Mouse (Mus musculus) kidney, embryonic 16.5 days (tissue): ENCODE results near the gene Ppp1r35. TPM values are rescaled to one million over a fixed set of nuclear protein-coding genes. Genes with fewer than 3 reads are reported as not detected.

ENCODE experiments used
- ATAC-seq: fragments of 200-750 bp; cut with Nextera tagmentation; 2 replicates; pipeline ENCODE4 v1.8.0; 2017; ENCODE audit warnings: moderate TSS enrichment; ENCODE audit not compliant: low FRiP score, low TSS enrichment
- H3K27ac ChIP-seq: fragments of 300-500 bp; sonication (generic); 2 replicates; pipeline ENCODE4 v1.5.1; 2014; ENCODE audit warnings: low read length
- H3K27me3 ChIP-seq: fragments of 300-500 bp; sonication (generic); 2 replicates; pipeline ENCODE4 v1.6.1; 2014; ENCODE audit warnings: low read length, control low read depth, mixed read lengths; ENCODE audit not compliant: insufficient read depth
- H3K36me3 ChIP-seq: fragments of 300-500 bp; sonication (generic); 2 replicates; pipeline ENCODE4 v1.6.1; 2014; ENCODE audit warnings: low read length, control low read depth, mixed read lengths; ENCODE audit not compliant: insufficient read depth
- H3K4me1 ChIP-seq: fragments of 300-500 bp; sonication (generic); 2 replicates; pipeline ENCODE4 v1.6.1; 2014; ENCODE audit warnings: low read length, control low read depth, mixed read lengths; ENCODE audit not compliant: insufficient read depth
- H3K4me2 ChIP-seq: fragments of 300-500 bp; sonication (generic); replicated peaks from 2 replicates; pipeline ENCODE4 v1.6.1; 2014; ENCODE audit warnings: low read depth, low read length
- H3K4me3 ChIP-seq: fragments of 300-500 bp; sonication (generic); 2 replicates; pipeline ENCODE4 v1.5.1; 2014; ENCODE audit warnings: mild to moderate bottlenecking, low read length
- H3K9ac ChIP-seq: fragments of 300-500 bp; sonication (generic); replicated peaks from 2 replicates; pipeline ENCODE4 v1.6.1; 2014; ENCODE audit warnings: low read length
- H3K9me3 ChIP-seq: fragments of 300-500 bp; sonication (generic); 2 replicates; pipeline ENCODE4 v1.6.1; 2016; ENCODE audit warnings: low read length, control low read depth
- WGBS: fragments of 180-500 bp; shearing (Covaris S2); extraction: QIAGEN DNeasy Blood & Tissue Kit; methylation state at CpG from one replicate; pipeline ENCODE4 v1.1.7; 2014; 5-methylcytosine and 5-hydroxymethylcytosine counted together
- polyA plus RNA-seq: library from polyadenylated mRNA; unstranded; fragments of >200 nt; fragmentation: Nextera tagmentation; extraction: Ambion mirVana; gene quantifications from 2 replicates; pipeline ENCODE4 v1.2.1, GENCODE M21; 2015

Ppp1r35 gene
- polyA plus RNA-seq, 1 experiment from 2014 or later, result 26.0 TPM

GRCm38 (mm10) chr5:137781661-137782060, 3.0 kb downstream of the Ppp1r35 start:
- H3K9me3 ChIP-seq, result no peaks in the 10 kb centered on the region
- peaks cover 36% of the 10 kb centered on the region for H3K4me1 ChIP-seq
- H3K9ac ChIP-seq, result no peak overlapping the region
- ATAC-seq, result no peak
- no peaks in the 10 kb centered on the region for H3K27me3 ChIP-seq
- peaks cover 44% of the 10 kb centered on the region for H3K36me3 ChIP-seq
- H3K27ac ChIP-seq, result no peak overlapping the region
- whole genome bisulfite sequencing, result 91% methylated on average over 7 of the region's 7 CpGs
- no peak overlapping the region for H3K4me2 ChIP-seq
- no peak overlapping the region for H3K4me3 ChIP-seq

DNA sequence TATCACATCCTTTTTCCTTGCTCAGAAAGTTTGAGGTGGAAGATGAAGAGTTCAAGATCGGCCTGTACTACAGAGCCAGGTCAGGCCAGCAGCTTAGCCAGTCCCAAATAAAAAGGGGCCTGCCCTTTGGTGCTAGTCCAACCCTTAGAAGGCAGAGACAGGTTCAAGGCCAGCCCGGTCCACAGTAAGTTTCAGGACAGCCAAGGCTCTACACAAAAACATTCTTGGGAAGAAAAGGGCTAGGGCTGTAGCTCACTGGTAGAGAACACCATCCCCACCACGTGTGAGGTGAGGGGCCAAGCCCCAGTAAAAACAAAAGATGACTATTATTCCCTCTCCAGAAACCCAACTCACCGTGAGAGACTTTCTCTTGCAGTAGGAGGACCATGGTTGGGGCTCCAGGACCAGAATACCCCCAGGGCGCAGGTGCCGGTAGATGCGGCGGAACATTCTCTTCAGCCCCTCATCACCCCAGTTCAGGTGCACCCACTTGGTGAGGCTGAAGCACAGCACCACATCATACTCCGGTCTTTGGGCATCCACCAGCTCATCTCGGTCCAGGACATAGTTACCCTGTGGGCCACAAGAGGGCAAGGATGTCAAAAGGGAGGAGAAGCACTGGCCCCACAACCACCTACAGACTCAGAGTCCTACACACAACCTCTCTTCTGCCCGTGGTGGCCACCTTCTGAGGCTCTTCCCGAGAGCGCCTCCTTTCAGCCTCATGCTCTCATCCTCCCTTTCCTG, 4.3 kb downstream of the Ppp1r35 start:
- Histone ChIP-seq H3K4me1 (peaks cover 37% of the 10 kb centered on the region), H3K27me3 (no peaks in the 10 kb centered on the region), H3K36me3 (peaks cover 44% of the 10 kb centered on the region), H3K9ac (peak overlapping the region; percentile 98), H3K4me2 (peak overlapping the region; percentile 66), H3K4me3 (peak overlapping the region; percentile 90), H3K9me3 (no peaks in the 10 kb centered on the region), H3K27ac (no peak overlapping the region)
- 69% methylated on average over 13 of the region's 13 CpGs for WGBS
- ATAC-seq, result no peak

- peaks cover 39% of the 10 kb centered on the region for H3K4me1 ChIP-seq
Measured at GRCm38 (mm10) chr5:137783901-137784540, 5.4 kb downstream of the Ppp1r35 start.

DNA sequence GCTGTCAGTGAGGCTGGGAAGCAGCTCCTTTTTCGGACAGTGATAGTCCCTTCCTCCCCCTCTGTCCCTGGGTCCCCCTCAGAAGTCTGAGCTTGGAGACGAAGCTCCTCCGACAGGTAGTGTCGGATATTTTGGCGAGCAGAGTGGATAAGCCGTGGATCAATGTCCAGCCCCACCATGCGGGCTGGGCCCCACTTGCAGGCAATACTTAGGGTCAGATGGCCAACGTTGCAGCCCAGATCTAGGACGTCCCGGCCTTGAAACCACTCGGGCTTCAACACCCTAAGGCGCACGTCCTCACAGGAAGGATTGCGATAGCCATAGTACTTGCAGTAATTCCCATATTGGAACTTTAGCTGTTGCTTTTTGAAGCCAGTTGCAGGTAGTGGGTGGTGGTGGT, 5.9 kb downstream of the Ppp1r35 start:
- ATAC-seq, result no peak
- Histone ChIP-seq H3K4me3 (peak overlapping the region; percentile 90), H3K9ac (peak overlapping the region; percentile 98), H3K4me2 (peak overlapping the region; percentile 66), H3K9me3 (no peaks in the 10 kb centered on the region), H3K27ac (no peak overlapping the region), H3K4me1 (peaks cover 39% of the 10 kb centered on the region), H3K27me3 (no peaks in the 10 kb centered on the region), H3K36me3 (peaks cover 44% of the 10 kb centered on the region)
- WGBS, result 64% methylated on average over 14 of the region's 14 CpGs

More at GRCm38 (mm10) chr5:137783901-137784540, 5.4 kb downstream of the Ppp1r35 start:
- Histone ChIP-seq H3K27me3 (no peaks in the 10 kb centered on the region), H3K36me3 (peaks cover 44% of the 10 kb centered on the region), H3K9ac (peak overlapping the region; percentile 98), H3K4me2 (peak overlapping the region; percentile 66), H3K27ac (no peak overlapping the region), H3K4me3 (peak overlapping the region; percentile 90), H3K9me3 (no peaks in the 10 kb centered on the region)
- no peak for ATAC-seq
- 58% methylated on average over 9 of the region's 9 CpGs for WGBS

DNA sequence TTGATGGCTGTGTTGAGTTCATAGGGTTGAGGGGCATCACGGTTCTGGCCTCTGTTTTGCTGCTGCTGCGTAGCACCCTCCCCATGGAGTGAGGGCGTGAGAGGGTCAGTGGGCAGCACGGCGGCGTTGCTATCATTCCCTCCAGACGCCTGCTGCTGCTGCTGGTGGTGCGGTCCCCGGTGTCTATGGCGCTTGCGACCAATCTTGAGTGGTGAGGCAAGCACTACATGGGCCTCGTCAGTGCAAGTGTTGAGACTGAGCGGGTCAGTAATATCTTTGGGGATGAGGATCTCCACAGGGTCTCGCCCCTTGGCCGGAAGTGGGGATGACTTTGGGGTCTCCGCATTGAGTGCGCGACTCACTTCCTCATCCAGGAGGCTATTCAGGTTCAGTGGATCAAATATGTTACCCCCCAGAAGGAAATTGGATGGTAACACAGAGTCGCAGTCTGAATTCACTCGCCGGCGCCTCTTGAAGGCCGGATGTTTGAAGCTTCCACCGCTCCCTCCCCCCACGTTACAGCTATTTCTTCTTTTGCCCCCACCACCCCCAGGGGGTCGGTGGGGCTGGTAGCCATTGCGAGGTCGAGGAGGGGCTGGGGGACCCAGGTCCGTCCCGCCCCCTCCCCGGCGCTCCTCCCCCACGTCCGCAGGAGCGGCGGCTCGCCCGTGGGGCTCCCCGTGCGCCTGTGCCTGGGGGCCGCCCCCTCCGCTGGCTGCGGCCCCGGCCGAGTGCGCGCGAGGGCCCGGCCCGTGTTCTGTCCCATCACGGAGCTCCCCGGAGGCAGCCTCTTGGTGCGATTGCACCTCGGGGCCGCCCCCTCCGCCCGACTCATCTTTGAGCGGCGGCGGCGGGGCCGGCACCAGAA, 6.7 kb downstream of the Ppp1r35 start:
- Histone ChIP-seq H3K36me3 (peaks cover 39% of the 10 kb centered on the region), H3K4me2 (peak overlapping the region; percentile 66), H3K4me3 (peak overlapping the region; percentile 90), H3K9me3 (no peaks in the 10 kb centered on the region), H3K27ac (peak overlapping the region; percentile 99), H3K27me3 (no peaks in the 10 kb centered on the region), H3K9ac (peak overlapping the region; percentile 98), H3K4me1 (peaks cover 31% of the 10 kb centered on the region)
- WGBS, result 1% methylated on average over 51 of the region's 62 CpGs
- peak; percentile 8 for ATAC-seq

GRCm38 (mm10) chr5:137786109-137786942, 7.7 kb downstream of the Ppp1r35 start:
- ATAC-seq, result peak; percentile 93

GRCm38 (mm10) chr5:137787151-137787928, 8.7 kb downstream of the Ppp1r35 start, which contains the start of the genes Mepce and Zcwpw1:
Mepce (minus strand) TSS chr5:137787655.
Zcwpw1 (plus strand) TSS chr5:137787798.
- peak within 1 kb of the TSS; percentile 98 for H3K9ac ChIP-seq
- peaks cover 31% of the 10 kb centered on the region for H3K4me1 ChIP-seq
- no peaks in the 10 kb centered on the region for H3K9me3 ChIP-seq
- no peaks in the 10 kb centered on the region for H3K27me3 ChIP-seq
- WGBS, result under 1% methylated on average over 48 of the region's 48 CpGs
- H3K4me2 ChIP-seq, result peak within 1 kb of the TSS; percentile 66
- peaks cover 21% of the 10 kb centered on the region for H3K36me3 ChIP-seq
- H3K4me3 ChIP-seq, result peak within 1 kb of the TSS; percentile 90
- H3K27ac ChIP-seq, result peak within 1 kb of the TSS; percentile 99
- ATAC-seq, result peak; percentile 67

More at GRCm38 (mm10) chr5:137786109-137786942, 7.7 kb downstream of the Ppp1r35 start:
- H3K36me3 ChIP-seq, result peaks cover 31% of the 10 kb centered on the region
- peak overlapping the region; percentile 99 for H3K27ac ChIP-seq
- H3K4me2 ChIP-seq, result peak overlapping the region; percentile 66
- H3K9ac ChIP-seq, result peak overlapping the region; percentile 98
- peaks cover 31% of the 10 kb centered on the region for H3K4me1 ChIP-seq
- H3K27me3 ChIP-seq, result no peaks in the 10 kb centered on the region
- peak overlapping the region; percentile 90 for H3K4me3 ChIP-seq
- WGBS, result under 1% methylated on average over 79 of the region's 79 CpGs
- no peaks in the 10 kb centered on the region for H3K9me3 ChIP-seq

DNA sequence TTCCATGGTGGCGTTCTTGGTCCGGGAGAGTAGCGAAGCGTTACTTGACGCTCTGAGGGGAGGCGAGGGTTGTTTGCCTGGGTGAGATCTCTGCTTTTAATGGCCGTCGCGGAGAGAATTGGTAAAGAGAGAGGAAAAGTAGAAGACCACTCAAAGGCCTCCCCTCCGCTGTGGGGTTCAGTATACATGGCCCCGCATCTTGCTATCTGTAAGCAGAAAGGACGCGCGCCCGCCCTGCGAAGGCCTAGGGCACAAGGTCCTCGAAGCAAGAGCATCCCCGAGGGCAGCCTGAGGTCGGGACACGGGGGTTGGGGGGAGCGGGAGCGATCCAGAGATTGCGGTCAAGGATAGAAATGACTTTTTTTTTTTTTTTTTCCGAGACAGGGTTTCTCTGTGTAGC, 9.5 kb downstream of the Ppp1r35 start:
- no peak overlapping the region for H3K27ac ChIP-seq
- peak overlapping the region; percentile 33; the same call in 1 of the 2 replicates for H3K9ac ChIP-seq

More for the DNA sequence above, 9.5 kb downstream of the Ppp1r35 start:
- Histone ChIP-seq H3K4me1 (peaks cover 25% of the 10 kb centered on the region), H3K4me3 (peak overlapping the region; percentile 59), H3K9me3 (no peaks in the 10 kb centered on the region), H3K4me2 (peak overlapping the region; percentile 66), H3K27me3 (no peaks in the 10 kb centered on the region), H3K36me3 (peaks cover 13% of the 10 kb centered on the region)
- 69% methylated on average over 24 of the region's 24 CpGs for WGBS
- ATAC-seq, result no peak
